Mouse (Mus musculus): Measurements from ENCODE around the gene Igf2bp2.

The Igf2bp2 gene

DNA sequence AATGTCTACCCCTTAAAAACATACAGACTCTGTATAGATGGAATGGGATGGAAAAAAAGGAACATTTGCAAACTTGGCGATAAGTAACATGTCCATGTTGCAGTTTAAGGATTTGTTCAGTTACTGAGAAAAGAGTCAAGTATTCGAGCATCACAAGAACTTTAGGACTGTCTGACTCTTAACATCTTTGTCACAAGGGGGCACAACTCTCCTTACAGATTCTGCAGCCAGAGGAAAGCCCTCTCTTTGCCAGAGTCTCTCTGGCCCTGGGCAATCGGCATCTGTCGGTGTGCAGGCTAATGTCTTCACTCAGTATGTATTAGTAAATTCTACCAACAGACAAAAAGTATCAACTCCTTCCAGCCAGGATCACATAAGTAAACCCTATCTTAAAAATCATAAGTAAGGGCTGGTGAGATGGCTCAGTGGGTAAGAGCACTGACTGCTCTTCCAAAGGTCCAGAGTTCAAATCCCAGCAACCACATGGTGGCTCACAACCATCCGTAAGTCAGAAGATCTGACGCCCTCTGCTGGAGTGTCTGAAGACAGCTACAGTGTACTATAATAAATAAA lies 57.0 kb downstream of the Igf2bp2 start:
- no peak for DNase-seq (ENCODE audit: low spot score)

DNA sequence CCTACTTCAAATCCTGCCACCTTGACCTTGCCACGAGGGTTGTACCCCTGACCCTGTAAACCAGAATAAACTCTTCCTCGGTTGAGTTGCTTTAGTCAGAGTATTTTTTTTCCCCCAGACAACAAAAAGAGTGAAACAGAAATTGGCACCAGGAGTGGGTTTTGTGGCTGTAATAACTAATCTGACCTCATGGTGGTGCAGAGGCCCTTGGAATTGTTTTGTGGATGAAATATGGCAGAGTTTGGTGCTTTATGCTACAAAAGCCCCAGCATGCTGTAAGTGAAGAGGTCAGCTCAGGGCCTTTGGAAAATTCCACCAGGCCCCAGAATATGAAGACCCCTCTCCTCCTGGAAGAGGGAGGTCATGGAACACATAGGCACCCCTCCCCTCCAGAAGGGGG lies 63.0 kb downstream of the Igf2bp2 start:
- no peak for DNase-seq (ENCODE audit: low spot score)

DNA sequence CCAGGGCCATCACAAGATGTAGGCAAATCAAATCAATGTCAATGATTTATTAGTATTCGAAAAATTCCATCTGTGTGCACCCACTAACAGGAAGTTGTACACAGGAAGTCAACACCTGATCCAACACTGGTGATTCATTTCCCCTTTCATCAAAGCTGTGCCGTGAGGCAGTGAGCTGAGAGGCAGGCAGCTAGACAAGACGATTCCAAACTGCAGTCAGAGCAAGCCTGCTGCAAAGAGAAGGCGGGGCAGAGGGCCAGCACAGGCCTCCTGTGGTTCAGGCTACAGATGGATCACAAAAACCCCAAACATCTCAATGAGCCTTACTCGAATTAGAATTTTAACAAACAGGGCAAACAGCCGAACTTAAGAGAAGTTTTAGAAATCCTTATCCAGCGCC lies 65.4 kb downstream of the Igf2bp2 start:
- DNase-seq (ENCODE audit: low spot score), result no peak

DNA sequence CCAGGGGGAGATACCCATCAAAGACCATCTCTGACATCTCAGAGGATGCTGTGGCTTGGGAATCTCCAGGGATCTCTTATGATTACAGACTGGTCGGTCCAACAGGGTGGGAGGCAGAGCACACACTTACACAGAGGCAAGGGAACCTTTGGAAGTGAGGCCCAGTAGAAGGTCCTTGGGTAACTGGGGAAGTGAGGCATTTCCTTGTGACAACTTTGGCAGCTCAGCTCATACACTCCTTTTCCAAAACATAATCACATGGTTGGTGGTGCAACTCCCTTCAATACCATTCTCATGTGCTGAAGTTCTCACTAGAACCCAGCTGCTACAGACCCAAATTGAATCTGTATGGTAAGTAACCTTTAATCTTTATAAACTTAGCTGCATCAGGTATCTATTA lies 67.3 kb downstream of the Igf2bp2 start:
- DNase-seq (ENCODE audit: low spot score), result no peak

DNA sequence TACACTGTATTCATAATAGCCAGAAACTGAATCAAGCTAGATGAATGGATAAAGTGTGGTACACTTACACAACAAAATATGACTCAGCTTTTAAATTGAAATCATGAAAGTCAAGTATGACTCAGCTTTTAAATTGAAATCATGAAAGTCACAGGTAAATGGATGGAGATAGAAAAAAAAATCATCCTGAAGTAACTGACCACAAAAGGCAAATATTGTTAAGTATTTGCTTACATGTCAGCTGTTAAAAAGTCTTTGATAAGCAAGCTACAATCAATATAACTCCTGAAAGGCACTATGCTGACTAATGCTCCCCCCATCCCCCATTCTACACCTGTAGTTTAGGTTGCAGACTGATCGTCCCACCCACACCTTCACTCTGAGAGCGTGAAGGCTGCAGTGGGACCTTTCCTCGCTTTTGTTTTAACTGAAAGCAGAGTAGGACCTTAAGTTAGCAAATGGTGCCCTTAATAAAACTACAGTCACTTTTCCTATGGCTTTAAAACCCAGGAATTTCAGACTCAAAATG lies 71.8 kb downstream of the Igf2bp2 start:
- no peak for DNase-seq (ENCODE audit: low spot score)

DNA sequence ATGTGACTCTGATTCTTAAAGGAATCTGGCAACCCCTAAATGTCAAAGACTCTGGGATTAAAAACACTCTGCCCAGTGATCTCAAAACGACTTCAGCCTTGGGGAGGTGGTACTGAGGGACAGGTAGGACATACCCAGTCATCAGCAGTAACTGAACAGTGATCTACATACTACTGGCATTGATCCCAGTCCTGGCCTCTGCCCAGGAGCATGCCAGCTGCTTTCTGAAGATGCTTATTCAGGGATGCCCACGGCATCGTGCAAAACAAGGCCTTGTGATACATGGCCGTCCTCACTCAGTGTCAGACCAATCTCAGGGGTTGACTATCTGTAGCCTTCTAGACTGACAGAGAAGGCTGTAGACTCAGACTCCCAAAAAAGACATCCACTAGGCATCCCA lies 77.7 kb downstream of the Igf2bp2 start:
- DNase-seq (ENCODE audit: low spot score), result no peak

DNA sequence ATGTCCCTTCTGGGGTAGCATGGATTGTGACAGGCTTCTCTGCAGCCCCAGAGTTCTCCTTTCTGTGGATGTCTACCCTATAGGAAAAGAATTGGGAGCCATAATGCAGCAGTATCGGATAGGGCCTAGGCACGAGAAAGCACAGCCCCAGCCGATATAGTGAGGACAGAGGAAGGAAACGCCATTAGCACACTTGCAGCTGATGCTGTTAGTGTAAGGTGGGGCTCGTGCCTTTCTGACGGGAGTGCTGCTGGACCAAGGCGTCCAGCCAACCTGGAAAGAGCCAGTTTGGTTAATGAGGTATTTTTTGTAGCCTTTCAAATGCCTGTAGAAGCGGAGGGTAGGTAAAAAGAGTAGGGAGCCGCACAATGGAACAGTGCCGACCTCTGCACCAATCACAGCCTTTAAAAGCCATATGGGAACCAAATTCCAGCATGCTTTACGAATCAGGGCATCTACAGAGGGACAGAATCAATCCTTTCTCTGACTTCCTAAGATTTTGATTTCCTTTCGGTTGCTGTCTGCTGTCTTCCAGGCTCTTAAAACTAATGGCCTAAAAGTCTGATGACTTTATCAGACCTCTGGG lies 82.9 kb downstream of the Igf2bp2 start:
- no peak for DNase-seq (ENCODE audit: low spot score)

DNA sequence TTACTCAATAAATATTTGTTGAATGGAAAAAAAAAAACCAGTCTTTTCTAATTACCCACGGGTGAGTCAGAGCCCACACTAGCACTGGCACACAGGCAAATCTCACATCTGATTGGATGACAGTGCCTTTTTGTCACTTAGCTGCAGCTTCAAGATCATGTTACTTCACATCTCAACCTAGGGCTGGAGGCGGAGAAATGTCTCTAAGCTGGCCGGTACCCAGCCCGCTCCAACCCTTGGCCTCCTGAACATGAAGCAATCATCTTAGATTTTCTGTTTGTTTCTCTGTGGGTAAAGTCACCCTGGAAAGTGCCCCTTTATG lies 86.5 kb downstream of the Igf2bp2 start:
- no peak for DNase-seq (ENCODE audit: low spot score)

DNA sequence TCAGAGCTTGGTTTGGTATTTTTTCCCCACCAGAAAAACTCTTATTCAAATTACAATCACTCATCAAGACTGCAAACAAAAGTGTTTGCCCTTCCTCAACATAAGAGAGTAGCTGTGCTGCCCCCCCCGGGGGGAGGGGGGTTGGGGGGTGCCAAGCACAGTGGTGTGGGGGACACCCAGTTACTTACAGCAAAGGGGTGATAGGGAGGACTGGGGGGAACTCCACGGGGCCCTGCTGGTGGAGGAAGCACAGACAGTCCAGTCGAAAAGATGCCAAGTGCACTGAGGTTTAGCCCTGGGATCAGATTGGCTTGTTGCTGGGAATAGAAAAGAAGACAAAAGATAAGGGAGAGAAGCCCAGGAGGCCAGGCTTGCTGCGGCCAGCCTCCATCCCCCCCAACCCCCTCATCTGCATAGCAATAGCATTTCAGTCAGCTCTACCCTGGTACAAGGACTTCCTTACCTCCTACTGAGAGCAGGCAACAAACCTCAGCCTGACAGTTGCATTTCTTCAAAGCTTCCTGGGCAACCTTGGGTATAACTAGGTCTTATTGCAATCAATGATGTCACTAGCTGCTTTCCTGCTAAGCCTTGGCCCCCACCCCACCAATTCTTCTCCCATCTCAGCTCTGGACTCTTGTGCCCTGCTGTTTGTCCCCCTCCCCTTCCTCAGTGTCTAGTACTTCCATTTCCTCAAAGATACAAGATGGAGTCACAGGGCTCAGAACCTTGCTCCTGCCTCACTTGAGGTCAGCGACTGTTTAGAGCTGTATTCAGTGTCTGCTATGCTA lies 87.1 kb downstream of the Igf2bp2 start:
- no peak for DNase-seq (ENCODE audit: low spot score)

DNA sequence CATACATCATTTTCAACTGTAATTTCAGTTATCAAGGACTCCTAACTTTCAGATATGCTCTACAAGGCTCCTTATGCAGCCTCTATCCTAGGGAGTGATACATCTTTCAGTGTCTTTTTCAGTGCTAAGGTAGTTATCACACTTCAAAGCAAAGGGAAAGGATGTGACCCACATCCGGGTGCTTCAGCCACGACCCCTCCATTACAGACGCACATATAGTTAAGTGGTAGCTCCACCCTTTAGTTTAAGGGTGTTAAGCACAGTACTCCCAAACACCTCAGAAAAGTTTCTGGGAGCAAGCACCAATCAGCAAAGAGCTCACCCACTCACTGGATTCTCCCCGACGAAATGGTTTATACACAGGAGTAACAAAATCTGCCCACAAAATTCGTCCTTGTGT lies 88.0 kb downstream of the Igf2bp2 start:
- DNase-seq (ENCODE audit: low spot score), result no peak

DNA sequence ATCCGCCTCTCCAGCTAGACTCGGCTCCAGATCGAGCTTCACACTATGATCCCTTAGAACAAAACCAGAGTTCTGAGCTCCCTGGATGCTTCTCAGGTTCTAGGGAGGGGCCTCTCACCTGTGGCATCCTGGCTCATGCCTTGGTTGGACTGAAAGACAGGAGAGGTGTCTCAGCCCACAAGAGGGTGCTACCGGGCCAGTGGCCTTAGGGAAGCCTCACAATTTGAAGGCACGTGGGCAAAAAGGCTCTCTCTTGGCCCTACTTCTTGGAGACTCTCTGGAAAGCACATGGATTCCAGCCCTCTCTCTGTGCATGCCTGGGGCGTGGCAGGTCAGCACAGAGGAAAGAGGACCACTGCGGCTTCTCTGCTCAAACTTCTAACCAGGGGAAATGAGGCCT lies 91.7 kb downstream of the Igf2bp2 start:
- no peak for DNase-seq (ENCODE audit: low spot score)

DNA sequence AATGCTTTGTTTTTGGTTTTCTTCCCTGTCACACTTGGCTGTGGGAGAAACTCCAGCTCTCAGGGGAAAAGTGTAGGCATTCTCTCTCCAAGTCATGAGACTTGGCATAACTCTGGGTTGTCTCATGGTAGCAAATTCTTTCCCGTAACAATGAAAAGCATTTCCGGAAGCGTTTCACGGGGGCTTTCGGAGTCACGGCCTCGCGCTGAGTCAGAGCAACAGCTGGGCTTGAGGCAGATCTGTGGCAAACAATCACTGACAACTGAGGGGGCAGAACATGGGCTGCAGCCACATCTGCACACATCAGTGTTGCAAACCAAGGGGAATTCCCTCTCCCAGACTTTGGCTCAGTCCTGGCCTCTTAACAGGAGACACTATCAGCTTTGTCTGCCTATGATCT lies 95.7 kb downstream of the Igf2bp2 start:
- DNase-seq (ENCODE audit: low spot score), result no peak

DNA sequence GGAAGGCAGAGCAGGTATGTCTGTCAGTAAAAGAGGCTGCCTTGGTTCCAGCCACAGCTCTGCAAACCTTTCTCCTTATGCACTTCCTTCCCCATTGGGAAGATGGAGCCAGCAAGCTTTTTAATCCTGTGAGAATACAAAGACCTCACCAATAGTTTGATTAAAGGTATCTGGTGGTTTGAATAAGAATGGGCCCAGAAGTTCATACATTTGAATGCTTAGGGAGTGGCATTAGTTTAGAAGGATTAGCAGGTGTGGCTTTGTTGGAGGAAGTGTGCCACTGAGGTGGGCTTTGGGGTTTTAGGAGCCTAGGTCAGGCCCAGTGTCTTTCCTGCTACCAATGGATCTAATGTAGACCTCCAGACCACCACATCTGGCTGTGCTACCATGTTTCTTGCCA lies 97.6 kb downstream of the Igf2bp2 start:
- no peak for DNase-seq (ENCODE audit: low spot score)

DNA sequence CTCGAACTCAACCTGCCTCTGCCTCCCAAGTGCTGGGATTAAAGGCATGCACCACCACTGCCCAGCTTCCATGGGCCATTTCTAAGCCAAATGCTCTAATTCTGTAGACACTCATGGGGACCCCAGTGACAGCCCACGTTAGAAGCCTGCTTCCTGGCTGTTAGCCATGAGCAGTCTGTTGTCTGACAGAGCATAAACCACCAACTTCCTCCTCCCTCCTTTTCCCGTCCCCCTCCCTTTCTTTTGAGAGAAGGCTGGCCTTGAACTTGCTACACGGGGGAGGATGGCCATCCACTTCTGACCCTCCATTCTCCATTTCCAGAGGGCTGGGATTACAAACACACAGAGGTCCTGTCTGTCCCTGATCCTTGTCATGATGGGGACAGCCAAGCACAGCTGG lies 100.8 kb downstream of the Igf2bp2 start:
- DNase-seq (ENCODE audit: low spot score), result no peak

DNA sequence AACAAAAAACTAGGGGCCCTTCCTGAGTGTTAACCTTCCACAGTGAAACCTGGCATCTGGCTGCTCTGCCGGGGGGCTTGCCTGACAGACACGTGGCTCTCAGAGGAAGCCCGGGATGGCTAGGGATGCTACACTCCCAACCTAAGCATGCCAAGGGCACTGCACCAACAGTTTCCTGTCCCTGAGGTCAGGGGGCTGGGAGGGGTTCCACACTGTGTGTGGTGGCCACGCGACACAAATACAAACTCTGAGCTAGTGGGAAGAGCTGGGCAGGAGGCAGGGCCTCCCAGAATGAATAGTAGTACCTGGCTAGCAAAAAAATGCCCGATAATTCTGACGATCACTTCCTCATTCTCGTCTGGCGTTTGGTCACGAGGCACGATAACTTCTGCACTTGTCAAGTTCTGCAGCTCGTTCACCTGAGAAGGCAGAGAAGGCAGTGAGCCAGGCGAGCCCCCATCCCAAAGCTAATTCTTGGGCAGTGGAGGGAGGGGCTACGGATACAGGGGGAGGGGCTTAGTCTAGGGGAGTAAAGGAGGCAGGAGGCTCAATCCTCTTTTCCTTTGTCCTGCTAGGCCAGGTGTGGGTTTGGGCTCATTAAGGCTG lies 101.4 kb downstream of the Igf2bp2 start:
- DNase-seq (ENCODE audit: low spot score), result no peak

DNA sequence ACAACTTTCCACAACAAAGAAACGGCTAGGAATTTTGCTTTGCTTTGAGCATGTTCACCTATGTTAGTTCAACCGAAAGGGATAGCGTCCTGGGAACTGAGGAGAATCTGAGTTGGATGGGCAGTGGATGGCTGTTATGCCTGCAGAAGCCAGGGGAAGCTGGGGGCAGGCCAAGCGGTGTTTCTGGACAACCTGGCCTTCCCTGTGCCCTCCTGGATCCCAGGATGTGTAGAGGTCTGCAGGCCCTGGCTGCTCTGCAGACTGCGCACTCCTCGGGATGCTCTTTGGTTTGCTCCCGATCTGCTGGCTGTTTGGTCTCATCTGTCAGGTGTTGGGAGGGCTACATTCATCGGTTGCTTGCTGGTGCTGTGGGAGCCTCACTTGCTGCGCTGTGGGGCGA lies 102.7 kb downstream of the Igf2bp2 start:
- no peak for DNase-seq (ENCODE audit: low spot score)

DNA sequence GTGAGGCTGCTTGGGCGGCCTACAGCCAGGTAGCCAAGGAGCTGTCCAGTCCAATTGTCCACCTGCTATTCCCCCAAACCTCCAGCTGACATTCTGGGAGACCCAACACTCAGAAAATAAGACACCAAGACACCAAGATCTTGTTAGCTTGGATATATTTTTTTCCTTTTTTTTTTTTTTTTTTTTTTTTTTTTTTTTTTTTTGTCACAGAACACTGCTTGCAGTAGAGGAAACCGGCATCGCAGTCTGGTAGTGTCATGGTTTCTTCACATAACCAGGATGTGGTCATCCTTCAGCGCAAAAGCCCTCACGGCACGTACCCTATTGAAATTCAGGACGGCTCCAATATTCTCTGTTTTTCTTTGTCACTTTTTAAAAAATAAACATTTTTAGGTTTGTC lies 104.2 kb downstream of the Igf2bp2 start:
- DNase-seq (ENCODE audit: low spot score), result no peak

DNA sequence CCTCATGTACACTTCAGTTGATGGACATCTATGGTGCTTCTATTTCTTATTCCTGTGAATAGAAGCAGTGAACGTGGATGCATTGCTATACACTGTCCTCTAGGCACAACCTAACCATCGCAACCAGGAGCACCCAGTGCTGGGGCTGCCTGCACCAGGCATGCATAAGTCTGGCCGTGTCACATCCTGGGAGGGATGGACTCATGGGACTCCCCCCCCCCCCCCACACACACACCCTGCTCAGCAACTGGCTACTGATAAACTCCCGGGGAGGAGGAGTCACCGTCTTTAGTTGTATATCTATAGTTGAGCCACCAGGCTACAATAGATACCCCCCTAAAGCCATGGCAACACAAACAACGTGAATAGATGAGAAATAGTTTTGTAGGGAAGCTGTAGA lies 105.6 kb downstream of the Igf2bp2 start:
- no peak for DNase-seq (ENCODE audit: low spot score)

DNA sequence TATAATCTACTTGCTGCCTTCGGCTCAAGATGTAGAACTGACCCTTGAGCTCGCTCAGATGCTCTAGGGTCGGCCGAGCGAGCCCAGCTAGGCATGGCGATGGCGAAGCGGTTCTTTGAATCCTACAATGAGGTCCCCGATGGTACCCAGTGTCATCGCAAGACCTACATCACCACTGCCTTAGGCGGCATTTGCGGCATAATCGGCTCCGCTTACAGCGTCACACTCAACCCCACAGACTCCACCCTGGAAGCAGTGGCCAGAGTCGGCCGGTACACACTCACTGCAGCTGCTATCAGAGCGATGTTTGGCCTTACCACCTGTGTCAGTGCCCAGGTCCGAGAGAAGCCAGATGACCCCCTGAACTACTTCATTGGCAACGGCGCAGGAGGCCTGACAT lies 109.7 kb downstream of the Igf2bp2 start:
- no peak for DNase-seq (ENCODE audit: low spot score)

DNA sequence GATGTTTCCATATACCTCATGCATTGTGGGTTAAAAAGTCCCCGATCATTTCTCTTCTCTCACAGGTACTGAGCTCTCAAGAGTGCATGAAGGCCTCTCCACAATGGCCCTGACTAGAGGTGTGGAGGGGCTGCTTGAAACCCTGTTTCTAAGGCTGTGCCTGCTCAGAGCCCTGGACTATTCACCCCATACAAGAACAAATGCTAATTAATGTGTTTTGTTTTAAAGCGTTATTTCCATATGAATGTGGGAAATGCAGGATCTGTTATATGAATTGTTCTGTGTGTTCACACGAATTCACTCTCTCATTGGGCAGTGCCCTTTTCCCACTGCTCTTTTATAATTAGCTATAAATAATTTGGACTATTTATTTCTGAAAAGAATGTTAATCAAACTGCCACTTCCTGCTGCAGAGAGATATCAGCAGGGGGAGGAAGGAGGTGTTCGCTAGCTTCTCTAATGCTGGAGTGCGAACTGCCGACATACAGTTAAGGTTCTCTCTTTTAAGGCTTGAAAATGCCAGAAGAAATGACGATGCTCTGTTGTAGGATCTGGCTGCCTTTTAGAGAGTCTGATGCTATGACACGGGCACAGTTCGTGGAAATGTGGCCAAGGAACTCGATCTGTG lies 116.2 kb downstream of the Igf2bp2 start:
- DNase-seq (ENCODE audit: low spot score), result no peak

DNA sequence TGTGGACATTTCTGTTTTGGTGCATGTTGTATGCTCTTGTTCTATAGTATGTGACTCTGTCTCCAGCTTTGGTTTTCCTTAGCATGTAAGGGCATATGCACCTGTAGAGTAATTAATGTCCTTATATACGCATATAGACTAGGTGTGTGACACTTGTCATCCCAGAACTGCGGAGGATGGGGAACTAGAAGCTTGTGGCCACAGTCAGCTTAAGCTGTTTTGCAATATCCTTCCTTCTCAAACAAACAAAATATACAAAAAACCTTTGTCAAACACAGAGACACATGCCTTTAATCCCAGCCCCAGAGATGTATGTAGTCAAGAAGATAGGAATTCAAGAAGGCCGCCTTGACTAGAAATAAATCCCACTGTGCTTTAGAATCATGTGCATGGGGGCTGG lies 117.2 kb downstream of the Igf2bp2 start:
- DNase-seq (ENCODE audit: low spot score), result no peak

DNA sequence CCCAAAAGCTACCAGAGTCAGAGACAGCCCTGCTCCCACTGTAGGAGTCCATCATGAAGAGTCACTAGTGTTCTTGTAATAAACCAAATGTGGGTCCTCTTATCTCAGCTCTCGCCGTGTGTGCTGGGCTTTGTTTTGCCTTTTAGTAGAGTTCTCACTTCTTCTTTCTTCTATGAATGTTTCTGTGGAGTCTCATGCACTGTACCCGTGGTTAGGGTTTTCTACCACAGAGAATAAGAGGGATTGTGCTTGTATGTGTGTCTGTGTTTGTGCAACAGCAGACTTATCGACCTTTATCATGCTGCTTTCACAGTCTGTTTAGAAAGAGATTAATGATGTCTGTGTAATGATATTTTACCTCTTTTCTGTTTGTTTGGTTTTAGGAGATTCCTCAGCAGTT lies 119.3 kb downstream of the Igf2bp2 start:
- DNase-seq (ENCODE audit: low spot score), result no peak

DNA sequence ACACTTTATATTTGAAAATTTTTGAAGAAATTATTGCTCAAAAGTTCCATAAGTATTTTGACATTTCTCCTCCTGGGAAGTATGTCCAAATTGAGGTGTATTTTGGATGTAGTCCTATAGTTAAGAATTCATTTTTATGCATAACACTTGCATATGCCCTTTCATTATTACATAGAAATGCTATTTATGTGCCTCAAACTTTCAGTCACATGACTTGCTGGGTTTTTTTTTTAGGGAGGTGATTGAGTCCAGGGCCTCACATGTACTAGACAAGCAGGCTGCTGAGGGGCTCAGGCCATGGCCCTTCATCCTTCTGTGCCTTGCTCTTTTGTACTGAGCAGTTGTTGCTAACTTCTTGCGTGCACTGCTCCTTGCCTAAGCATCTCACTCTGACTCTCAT lies 123.1 kb downstream of the Igf2bp2 start:
- no peak for DNase-seq (ENCODE audit: low spot score)

Data from ovary, postnatal 36 days (tissue).